Mouse (Mus musculus) forebrain, embryonic 16.5 days (tissue): Measurements from ENCODE around the gene Rbms3. TPM values are rescaled to one million over a fixed set of nuclear protein-coding genes. Genes with fewer than 3 reads are reported as not detected.

Source experiments
- ATAC-seq: fragments of 200-750 bp; cut with Nextera tagmentation; 2 replicates; pipeline ENCODE4 v1.8.0; 2017; ENCODE audit warnings: mild to moderate bottlenecking, moderate library complexity
- H3K27ac ChIP-seq: fragments of 300-500 bp; sonication (generic); 2 replicates; pipeline ENCODE4 v1.5.1; 2014; ENCODE audit warnings: low read length, control low read depth
- H3K27me3 ChIP-seq: fragments of 300-500 bp; sonication (generic); replicated peaks from 2 replicates; pipeline ENCODE4 v1.6.1; 2014; ENCODE audit warnings: low read length; ENCODE audit not compliant: control insufficient read depth, insufficient read depth
- H3K36me3 ChIP-seq: fragments of 300-500 bp; sonication (generic); 2 replicates; pipeline ENCODE4 v1.6.1; 2014; ENCODE audit not compliant: control insufficient read depth, insufficient read depth
- H3K4me1 ChIP-seq: fragments of 300-500 bp; sonication (generic); replicated peaks from 2 replicates; pipeline ENCODE4 v1.6.1; 2014; ENCODE audit warnings: low read length; ENCODE audit not compliant: control insufficient read depth, insufficient read depth
- H3K4me2 ChIP-seq: fragments of 300-500 bp; sonication (generic); 2 replicates; pipeline ENCODE4 v1.6.1; 2014; ENCODE audit warnings: mild to moderate bottlenecking, low read length, control low read depth
- H3K4me3 ChIP-seq: fragments of 300-500 bp; sonication (generic); replicated peaks from 2 replicates; pipeline ENCODE4 v1.5.1; 2014; ENCODE audit warnings: mild to moderate bottlenecking, low read length, control low read depth
- H3K9ac ChIP-seq: fragments of 300-500 bp; sonication (generic); replicated peaks from 2 replicates; pipeline ENCODE4 v1.6.1; 2014; ENCODE audit warnings: low read depth, low read length, control low read depth
- H3K9me3 ChIP-seq: fragments of 300-500 bp; sonication (generic); 2 replicates; pipeline ENCODE4 v1.6.1; 2016; ENCODE audit warnings: low read length; ENCODE audit not compliant: control insufficient read depth
- WGBS: fragments of 180-500 bp; shearing (Covaris S2); extraction: QIAGEN DNeasy Blood & Tissue Kit; methylation state at CpG from one replicate; pipeline ENCODE4 v1.1.7; 2014; 5-methylcytosine and 5-hydroxymethylcytosine counted together
- polyA plus RNA-seq: library from polyadenylated mRNA; unstranded; fragments of >200 nt; fragmentation: Nextera tagmentation; extraction: Ambion mirVana; gene quantifications from 2 replicates; pipeline ENCODE4 v1.2.1, GENCODE M21; 2015

Gene Rbms3
- polyA plus RNA-seq, 1 experiment from 2014 or later = 25.7 TPM

DNA sequence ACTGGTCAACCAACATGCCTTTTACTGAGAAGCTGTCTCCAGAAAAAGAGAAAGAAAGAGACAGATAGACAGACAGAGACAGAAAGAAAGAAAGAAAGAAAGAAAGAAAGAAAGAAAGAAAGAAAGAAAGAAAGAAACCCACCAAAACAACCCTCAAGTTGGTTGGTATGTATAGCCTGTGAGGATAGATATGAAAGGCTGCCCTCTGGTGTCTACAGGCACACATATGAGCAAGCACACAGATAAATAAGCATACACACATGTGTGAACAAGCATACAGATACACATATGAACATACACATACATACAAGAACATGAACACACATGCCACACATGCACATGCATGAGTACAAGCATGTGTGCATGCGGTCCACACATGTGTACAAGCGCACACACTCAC, 199.0 kb downstream of the Rbms3 start:
- no peak for ATAC-seq
- Histone ChIP-seq H3K27ac (no peak overlapping the region), H3K9ac (no peak overlapping the region), H3K9me3 (peaks cover 5% of the 10 kb centered on the region; the same call in 1 of the 2 replicates), H3K4me2 (no peak overlapping the region), H3K4me1 (no peaks in the 10 kb centered on the region), H3K4me3 (no peak overlapping the region), H3K36me3 (no peaks in the 10 kb centered on the region), H3K27me3 (no peaks in the 10 kb centered on the region)
- 100% methylated on average over 2 of the region's 2 CpGs for WGBS

- Histone ChIP-seq H3K36me3 (no peaks in the 10 kb centered on the region), H3K9ac (no peak overlapping the region), H3K27me3 (no peaks in the 10 kb centered on the region), H3K4me3 (no peak overlapping the region), H3K4me1 (no peaks in the 10 kb centered on the region), H3K4me2 (no peak overlapping the region), H3K9me3 (no peaks in the 10 kb centered on the region), H3K27ac (no peak overlapping the region)
- 91% methylated on average over 7 of the region's 7 CpGs for WGBS
- ATAC-seq = no peak
Measured at GRCm38 (mm10) chr9:117429217-117430105, 200.3 kb downstream of the Rbms3 start.

DNA sequence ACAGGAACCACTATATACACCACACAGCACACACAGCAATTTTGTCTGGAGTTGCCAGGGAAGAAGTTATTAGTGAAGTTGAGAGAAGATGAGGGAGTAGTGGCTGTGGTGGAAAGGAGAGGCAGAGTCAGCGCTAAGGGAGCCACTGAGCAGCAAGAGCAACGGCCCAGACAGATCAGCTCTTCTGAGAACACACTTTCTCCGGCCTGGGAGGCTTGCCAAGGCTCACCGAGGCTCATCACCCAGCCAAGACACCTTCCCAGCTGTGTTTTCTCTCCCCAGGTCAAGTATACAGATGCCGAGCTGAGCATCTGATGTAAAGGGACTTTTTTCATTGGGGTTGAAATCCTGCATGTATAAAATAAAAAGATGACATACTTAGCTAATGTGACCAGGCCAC, 206.5 kb downstream of the Rbms3 start:
- no peak for ATAC-seq
- no peak overlapping the region for H3K4me3 ChIP-seq
- no peak overlapping the region for H3K4me2 ChIP-seq
- H3K9ac ChIP-seq = no peak overlapping the region
- H3K27ac ChIP-seq = no peak overlapping the region
- no peaks in the 10 kb centered on the region for H3K9me3 ChIP-seq
- WGBS = 81% methylated on average over 5 of the region's 5 CpGs
- no peaks in the 10 kb centered on the region for H3K4me1 ChIP-seq
- H3K36me3 ChIP-seq = no peaks in the 10 kb centered on the region
- no peaks in the 10 kb centered on the region for H3K27me3 ChIP-seq

DNA sequence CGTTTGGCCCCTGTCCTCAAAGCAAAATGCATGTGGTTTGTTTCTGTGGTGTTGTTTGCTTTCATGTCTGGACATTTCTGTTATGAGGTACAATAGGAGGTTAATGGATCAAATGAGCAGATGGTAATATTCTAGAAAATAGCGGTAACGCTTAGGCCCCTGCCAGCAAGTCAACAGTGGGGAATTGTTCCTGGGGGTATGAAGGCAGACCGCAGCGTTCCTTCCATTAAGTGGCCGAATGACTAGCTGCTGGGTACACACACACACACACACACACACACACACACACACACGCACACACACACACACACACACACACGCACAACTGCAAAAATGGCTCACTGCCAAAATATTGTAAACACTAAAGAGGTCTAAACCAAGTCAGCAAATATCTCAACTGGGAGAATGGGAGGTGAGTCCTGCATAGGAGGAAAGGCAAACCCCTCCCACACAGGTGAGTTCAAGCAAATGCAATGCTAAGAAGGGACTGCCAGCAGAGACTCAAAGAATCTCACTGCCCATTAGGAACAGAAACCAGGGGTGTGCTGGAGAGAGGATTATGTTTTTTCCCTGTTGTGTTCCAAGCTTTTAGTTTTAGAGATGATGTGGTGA, 209.7 kb downstream of the Rbms3 start:
- H3K9me3 ChIP-seq = no peaks in the 10 kb centered on the region
- no peak overlapping the region for H3K4me2 ChIP-seq
- H3K36me3 ChIP-seq = no peaks in the 10 kb centered on the region
- H3K27ac ChIP-seq = no peak overlapping the region
- no peak for ATAC-seq
- H3K4me1 ChIP-seq = no peaks in the 10 kb centered on the region
- no peaks in the 10 kb centered on the region for H3K27me3 ChIP-seq
- no peak overlapping the region for H3K4me3 ChIP-seq
- WGBS = 70% methylated on average over 8 of the region's 8 CpGs
- no peak overlapping the region for H3K9ac ChIP-seq

DNA sequence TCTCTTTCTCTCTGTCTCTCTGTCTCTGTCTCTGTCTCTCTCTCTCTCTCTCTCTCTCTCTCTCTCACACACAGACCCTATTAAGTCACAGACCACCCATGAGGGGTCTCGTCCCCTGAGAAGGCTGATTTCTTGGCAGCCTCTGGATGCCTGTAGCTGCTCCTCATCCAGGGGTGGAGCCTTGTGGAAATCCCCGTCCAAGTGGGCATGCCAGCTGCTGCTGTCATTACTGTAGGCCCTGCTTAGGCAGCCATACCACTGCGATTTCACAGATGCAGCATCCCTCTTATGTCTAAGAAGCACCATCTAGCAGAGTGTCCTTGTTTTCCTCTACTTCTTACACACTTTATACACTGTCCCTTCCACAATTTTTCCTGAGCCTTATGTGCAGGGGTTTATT, 216.5 kb downstream of the Rbms3 start:
- WGBS = 32% methylated on average over 3 of the region's 3 CpGs
- Histone ChIP-seq H3K9ac (no peak overlapping the region), H3K4me3 (no peak overlapping the region), H3K4me1 (no peaks in the 10 kb centered on the region), H3K27me3 (no peaks in the 10 kb centered on the region), H3K36me3 (no peaks in the 10 kb centered on the region), H3K27ac (no peak overlapping the region), H3K4me2 (no peak overlapping the region), H3K9me3 (no peaks in the 10 kb centered on the region)
- ATAC-seq = no peak

DNA sequence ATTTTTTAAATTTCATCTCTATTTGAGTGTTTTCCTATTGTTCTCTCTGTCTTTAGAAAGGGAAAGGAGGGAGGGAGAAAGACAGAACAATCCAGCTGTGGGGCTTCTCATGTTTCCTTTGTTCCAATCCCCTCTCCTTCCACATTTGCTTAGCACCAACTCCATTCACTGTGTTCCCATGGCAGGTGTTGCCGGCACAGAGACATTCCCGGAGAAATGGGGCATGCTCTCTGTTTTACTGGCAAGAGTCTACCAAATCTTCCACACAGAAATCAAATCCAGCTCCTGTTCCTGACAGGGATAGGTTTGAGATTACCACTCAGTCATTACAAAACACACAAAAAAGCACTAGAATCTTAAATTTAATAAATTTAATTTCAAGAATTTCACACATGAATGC, 217.1 kb downstream of the Rbms3 start:
- Histone ChIP-seq H3K4me1 (no peaks in the 10 kb centered on the region), H3K9me3 (no peaks in the 10 kb centered on the region), H3K4me3 (no peak overlapping the region), H3K9ac (no peak overlapping the region), H3K36me3 (no peaks in the 10 kb centered on the region), H3K27me3 (no peaks in the 10 kb centered on the region), H3K4me2 (no peak overlapping the region), H3K27ac (no peak overlapping the region)
- no peak for ATAC-seq
- 11% methylated on average over 2 of the region's 2 CpGs for WGBS

GRCm38 (mm10) chr9:117404621-117405020, 225.1 kb downstream of the Rbms3 start:
- Histone ChIP-seq H3K9ac (no peak overlapping the region), H3K27ac (no peak overlapping the region), H3K27me3 (no peaks in the 10 kb centered on the region), H3K4me1 (no peaks in the 10 kb centered on the region), H3K4me2 (no peak overlapping the region), H3K9me3 (no peaks in the 10 kb centered on the region), H3K4me3 (no peak overlapping the region), H3K36me3 (no peaks in the 10 kb centered on the region)
- WGBS = 87% methylated on average over 4 of the region's 4 CpGs
- ATAC-seq = no peak

GRCm38 (mm10) chr9:117400262-117400671, 229.4 kb downstream of the Rbms3 start:
- Histone ChIP-seq H3K27ac (no peak overlapping the region), H3K36me3 (no peaks in the 10 kb centered on the region), H3K9me3 (no peaks in the 10 kb centered on the region), H3K27me3 (no peaks in the 10 kb centered on the region; the same call in 1 of the 2 replicates), H3K4me2 (no peak overlapping the region), H3K9ac (no peak overlapping the region), H3K4me3 (no peak overlapping the region), H3K4me1 (no peaks in the 10 kb centered on the region)
- 71% methylated on average over 7 of the region's 7 CpGs for WGBS
- no peak for ATAC-seq

- Histone ChIP-seq H3K4me3 (no peak overlapping the region), H3K4me1 (peaks cover 5% of the 10 kb centered on the region), H3K27me3 (no peaks in the 10 kb centered on the region; the same call in none of the 2 replicates), H3K9ac (no peak overlapping the region), H3K36me3 (no peaks in the 10 kb centered on the region), H3K4me2 (no peak overlapping the region), H3K27ac (no peak overlapping the region), H3K9me3 (no peaks in the 10 kb centered on the region)
- no peak for ATAC-seq
Measured at GRCm38 (mm10) chr9:117397071-117397470, 232.6 kb downstream of the Rbms3 start.
